Mouse (Mus musculus): Measurements from ENCODE around the gene B3gntl1. TPM values are rescaled to one million over a fixed set of nuclear protein-coding genes. Genes with fewer than 3 reads are reported as not detected.
A peak's percentile ranks its signal among the peaks of the same experiment; 100 is the strongest.

Gene B3gntl1
- polyA plus RNA-seq, 1 experiment from 2014 or later, result 3.3 TPM

- WGBS, result 87% methylated on average over 10 of the region's 10 CpGs
- Histone ChIP-seq H3K27me3 (ENCODE audit: control insufficient read depth, insufficient read depth, low read length) (no peaks in the 10 kb centered on the region), H3K9me3 (ENCODE audit: control insufficient read depth, low read length) (no peaks in the 10 kb centered on the region), H3K27ac (replicated peaks) (no peak overlapping the region), H3K36me3 (ENCODE audit: control insufficient read depth, insufficient read depth, low read length) (0 out of 2 replicates have a peak, but pooled peaks cover 8% of the 10 kb centered on the region), H3K4me2 (replicated peaks; ENCODE audit: low read depth) (no peak overlapping the region), H3K9ac (ENCODE audit: low read length) (no peak overlapping the region), H3K4me3 (ENCODE audit: low read depth, low read length) (no peak overlapping the region), H3K4me1 (replicated peaks; ENCODE audit: control insufficient read depth, insufficient read depth) (no peaks in the 10 kb centered on the region)
- DNase-seq (ENCODE audit: low spot score) (no peak), ATAC-seq (ENCODE audit: low FRiP score, low TSS enrichment) (no peak)
- TF ChIP-seq EP300 (optimal IDR thresholded peaks at IDR 0.05), result no peak
Observed at GRCm38 (mm10) chr11:121636646-121637045, 36.3 kb downstream of the B3gntl1 start.

- Histone ChIP-seq H3K9ac (ENCODE audit: low read length) (no peak overlapping the region), H3K4me1 (replicated peaks; ENCODE audit: control insufficient read depth, insufficient read depth) (no peaks in the 10 kb centered on the region), H3K27me3 (ENCODE audit: control insufficient read depth, insufficient read depth, low read length) (no peaks in the 10 kb centered on the region), H3K4me3 (ENCODE audit: low read depth, low read length) (no peak overlapping the region), H3K4me2 (replicated peaks; ENCODE audit: low read depth) (no peak overlapping the region), H3K9me3 (ENCODE audit: control insufficient read depth, low read length) (no peaks in the 10 kb centered on the region), H3K36me3 (ENCODE audit: control insufficient read depth, insufficient read depth, low read length) (no peaks in the 10 kb centered on the region), H3K27ac (replicated peaks) (no peak overlapping the region)
- DNase-seq (ENCODE audit: low spot score) (no peak), ATAC-seq (ENCODE audit: low FRiP score, low TSS enrichment) (no peak)
- TF ChIP-seq EP300 (optimal IDR thresholded peaks at IDR 0.05), result no peak
- no peak for TF ChIP-seq CTCF (IDR thresholded peaks at IDR 0.05; ENCODE audit: low read depth)
- 84% methylated on average over 7 of the region's 7 CpGs for WGBS
Observed at GRCm38 (mm10) chr11:121631410-121631809, 41.5 kb downstream of the B3gntl1 start.

- Histone ChIP-seq H3K9ac (ENCODE audit: low read length) (no peak overlapping the region), H3K4me3 (ENCODE audit: low read depth, low read length) (no peak overlapping the region), H3K4me1 (replicated peaks; ENCODE audit: control insufficient read depth, insufficient read depth) (no peaks in the 10 kb centered on the region), H3K4me2 (replicated peaks; ENCODE audit: low read depth) (no peak overlapping the region), H3K27me3 (ENCODE audit: control insufficient read depth, insufficient read depth, low read length) (no peaks in the 10 kb centered on the region), H3K36me3 (ENCODE audit: control insufficient read depth, insufficient read depth, low read length) (no peaks in the 10 kb centered on the region), H3K9me3 (ENCODE audit: control insufficient read depth, low read length) (no peaks in the 10 kb centered on the region), H3K27ac (replicated peaks) (no peak overlapping the region)
- ATAC-seq (ENCODE audit: low FRiP score, low TSS enrichment) (no peak), DNase-seq (ENCODE audit: low spot score) (no peak)
- WGBS, result 81% methylated on average over 4 of the region's 4 CpGs
- TF ChIP-seq EP300 (optimal IDR thresholded peaks at IDR 0.05) (no peak), CTCF (IDR thresholded peaks at IDR 0.05; ENCODE audit: low read depth) (peak; percentile 60)
Observed at GRCm38 (mm10) chr11:121630406-121630805, 42.5 kb downstream of the B3gntl1 start.

GRCm38 (mm10) chr11:121629529-121629928, 43.4 kb downstream of the B3gntl1 start:
- H3K27me3 ChIP-seq (ENCODE audit: control insufficient read depth, insufficient read depth, low read length), result no peaks in the 10 kb centered on the region
- ATAC-seq (ENCODE audit: low FRiP score, low TSS enrichment) (peak; percentile 61), DNase-seq (ENCODE audit: low spot score) (no peak)
- no peak overlapping the region for H3K4me3 ChIP-seq (ENCODE audit: low read depth, low read length)
- no peak overlapping the region for H3K9ac ChIP-seq (ENCODE audit: low read length)
- WGBS, result 92% methylated on average over 6 of the region's 6 CpGs
- no peak overlapping the region for H3K27ac ChIP-seq (replicated peaks)
- no peaks in the 10 kb centered on the region for H3K36me3 ChIP-seq (ENCODE audit: control insufficient read depth, insufficient read depth, low read length)
- TF ChIP-seq EP300 (optimal IDR thresholded peaks at IDR 0.05) (no peak), CTCF (IDR thresholded peaks at IDR 0.05; ENCODE audit: low read depth) (no peak)
- H3K4me1 ChIP-seq (replicated peaks; ENCODE audit: control insufficient read depth, insufficient read depth), result no peaks in the 10 kb centered on the region
- no peaks in the 10 kb centered on the region for H3K9me3 ChIP-seq (ENCODE audit: control insufficient read depth, low read length)
- no peak overlapping the region for H3K4me2 ChIP-seq (replicated peaks; ENCODE audit: low read depth)

- H3K9me3 ChIP-seq (ENCODE audit: control insufficient read depth, low read length), result no peaks in the 10 kb centered on the region
- H3K27me3 ChIP-seq (ENCODE audit: control insufficient read depth, insufficient read depth, low read length), result no peaks in the 10 kb centered on the region
- H3K27ac ChIP-seq (replicated peaks), result no peak overlapping the region; the same call in 1 of the 2 replicates
- ATAC-seq (ENCODE audit: low FRiP score, low TSS enrichment), result no peak
- WGBS, result 62% methylated on average over 5 of the region's 5 CpGs
- no peak for DNase-seq (ENCODE audit: low spot score)
- TF ChIP-seq CTCF (IDR thresholded peaks at IDR 0.05; ENCODE audit: low read depth) (no peak), EP300 (optimal IDR thresholded peaks at IDR 0.05) (no peak)
- H3K9ac ChIP-seq (ENCODE audit: low read length), result no peak overlapping the region
- no peaks in the 10 kb centered on the region for H3K4me1 ChIP-seq (replicated peaks; ENCODE audit: control insufficient read depth, insufficient read depth)
- no peaks in the 10 kb centered on the region; the same call in none of the 2 replicates for H3K36me3 ChIP-seq (ENCODE audit: control insufficient read depth, insufficient read depth, low read length)
- no peak overlapping the region for H3K4me2 ChIP-seq (replicated peaks; ENCODE audit: low read depth)
- H3K4me3 ChIP-seq (ENCODE audit: low read depth, low read length), result no peak overlapping the region
Observed at GRCm38 (mm10) chr11:121627521-121627920, 45.4 kb downstream of the B3gntl1 start.

- Histone ChIP-seq H3K4me3 (ENCODE audit: low read depth, low read length) (no peak overlapping the region), H3K27me3 (ENCODE audit: control insufficient read depth, insufficient read depth, low read length) (no peaks in the 10 kb centered on the region), H3K4me1 (replicated peaks; ENCODE audit: control insufficient read depth, insufficient read depth) (no peaks in the 10 kb centered on the region), H3K27ac (replicated peaks) (no peak overlapping the region), H3K9me3 (ENCODE audit: control insufficient read depth, low read length) (no peaks in the 10 kb centered on the region), H3K4me2 (replicated peaks; ENCODE audit: low read depth) (no peak overlapping the region), H3K36me3 (ENCODE audit: control insufficient read depth, insufficient read depth, low read length) (peaks cover 4% of the 10 kb centered on the region), H3K9ac (ENCODE audit: low read length) (no peak overlapping the region)
- DNase-seq (ENCODE audit: low spot score) (no peak), ATAC-seq (ENCODE audit: low FRiP score, low TSS enrichment) (no peak)
- no peak for TF ChIP-seq CTCF (IDR thresholded peaks at IDR 0.05; ENCODE audit: low read depth)
- TF ChIP-seq EP300 (optimal IDR thresholded peaks at IDR 0.05), result no peak
- WGBS, result 90% methylated on average over 4 of the region's 4 CpGs
Observed at GRCm38 (mm10) chr11:121625007-121625406, 47.9 kb downstream of the B3gntl1 start.
